Mouse (Mus musculus): ENCODE data around the gene Fam20b.

DNA sequence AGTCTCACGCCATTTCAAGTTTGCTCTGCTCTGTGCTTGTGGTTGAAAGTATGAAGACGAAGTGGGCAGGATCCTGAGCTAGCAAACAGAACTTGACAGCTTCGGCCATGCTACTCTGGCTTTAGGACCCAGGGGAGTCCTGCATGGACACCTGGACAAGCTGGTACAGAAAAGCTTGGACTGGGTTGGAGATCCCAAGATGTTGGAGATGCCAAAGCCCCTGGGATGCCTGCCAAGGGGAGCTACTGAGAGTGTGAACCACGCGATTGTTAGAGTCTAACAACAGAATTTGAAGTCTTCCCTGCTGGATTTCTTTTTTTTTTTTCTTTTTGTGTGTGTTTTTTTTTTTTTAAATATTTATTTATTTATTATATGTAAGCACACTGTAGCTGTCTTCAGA is 42.3 kb downstream of the Fam20b start:
- no peak for TF ChIP-seq CTCF (IDR thresholded peaks at IDR 0.05; ENCODE audit: insufficient read depth, low read length)
- no peak for TF ChIP-seq POLR2A (IDR thresholded peaks at IDR 0.05; ENCODE audit: borderline replicate concordance, extremely low read depth, low read depth, low read length)

All from lung, adult 2 months (tissue).